Mouse (Mus musculus) kidney, embryonic 14.5 days (tissue): Measurements from ENCODE around the gene Stx4a. TPM values are rescaled to one million over a fixed set of nuclear protein-coding genes. Genes with fewer than 3 reads are reported as not detected.

Source experiments
- ATAC-seq: fragments of 200-750 bp; cut with Nextera tagmentation; 2 replicates; pipeline ENCODE4 v1.8.0; 2017; ENCODE audit warnings: moderate number of reproducible peaks, mild to moderate bottlenecking, moderate TSS enrichment, moderate library complexity; ENCODE audit not compliant: low FRiP score, low TSS enrichment
- H3K27ac ChIP-seq: fragments of 300-500 bp; sonication (generic); 2 replicates; pipeline ENCODE4 v1.5.1; 2014; ENCODE audit warnings: low read depth, mild to moderate bottlenecking, low read length, moderate library complexity, mixed read lengths
- H3K27me3 ChIP-seq: fragments of 300-500 bp; sonication (generic); 2 replicates; pipeline ENCODE4 v1.6.1; 2014; ENCODE audit warnings: mild to moderate bottlenecking, low read length; ENCODE audit not compliant: control insufficient read depth, insufficient read depth
- H3K36me3 ChIP-seq: fragments of 300-500 bp; sonication (generic); 2 replicates; pipeline ENCODE4 v1.6.1; 2014; ENCODE audit warnings: low read length, mixed read lengths; ENCODE audit not compliant: control insufficient read depth, insufficient read depth
- H3K4me1 ChIP-seq: fragments of 300-500 bp; sonication (generic); 2 replicates; pipeline ENCODE4 v1.6.1; 2014; ENCODE audit warnings: low read length, mixed read lengths; ENCODE audit not compliant: control insufficient read depth, insufficient read depth
- H3K4me2 ChIP-seq: fragments of 300-500 bp; sonication (generic); replicated peaks from 2 replicates; pipeline ENCODE4 v1.6.1; 2014; ENCODE audit warnings: low read depth, mild to moderate bottlenecking, low read length
- H3K4me3 ChIP-seq: fragments of 300-500 bp; sonication (generic); 2 replicates; pipeline ENCODE4 v1.5.1; 2014; ENCODE audit warnings: mild to moderate bottlenecking, low read length
- H3K9ac ChIP-seq: fragments of 300-500 bp; sonication (generic); 2 replicates; pipeline ENCODE4 v1.6.1; 2014; ENCODE audit warnings: low read depth, mild to moderate bottlenecking, low read length, moderate library complexity
- H3K9me3 ChIP-seq: fragments of 300-500 bp; sonication (generic); 2 replicates; pipeline ENCODE4 v1.6.1; 2016; ENCODE audit warnings: low read length; ENCODE audit not compliant: control insufficient read depth
- WGBS: fragments of 180-500 bp; shearing (Covaris S2); extraction: QIAGEN DNeasy Blood & Tissue Kit; methylation state at CpG from one replicate; pipeline ENCODE4 v1.1.7; 2014; 5-methylcytosine and 5-hydroxymethylcytosine counted together
- polyA plus RNA-seq: library from polyadenylated mRNA; unstranded; fragments of >200 nt; fragmentation: Nextera tagmentation; extraction: Ambion mirVana; gene quantifications from 2 replicates; pipeline ENCODE4 v1.2.1, GENCODE M21; 2014

Stx4a gene
- polyA plus RNA-seq, 1 experiment from 2014 or later, result 22.1 TPM

- no peak for ATAC-seq
- Histone ChIP-seq H3K4me1 (peaks cover 7% of the 10 kb centered on the region; the same call in 1 of the 2 replicates), H3K36me3 (peaks cover 11% of the 10 kb centered on the region; the same call in 1 of the 2 replicates), H3K27me3 (no peaks in the 10 kb centered on the region), H3K9ac (no peak overlapping the region), H3K9me3 (no peaks in the 10 kb centered on the region), H3K27ac (no peak overlapping the region), H3K4me3 (no peak overlapping the region), H3K4me2 (no peak overlapping the region)
- 90% methylated on average over 7 of the region's 7 CpGs for WGBS
Measured at GRCm38 (mm10) chr7:127897542-127897941, 73.4 kb downstream of the Stx4a start.

GRCm38 (mm10) chr7:127898179-127898956 is 74.3 kb downstream of the Stx4a start:
- 44% methylated on average over 10 of the region's 10 CpGs for WGBS
- Histone ChIP-seq H3K27me3 (no peaks in the 10 kb centered on the region), H3K4me1 (peaks cover 7% of the 10 kb centered on the region; the same call in 1 of the 2 replicates), H3K27ac (no peak overlapping the region), H3K4me3 (no peak overlapping the region), H3K4me2 (no peak overlapping the region), H3K9me3 (no peaks in the 10 kb centered on the region), H3K36me3 (0 out of 2 replicates have a peak, but pooled peaks cover 5% of the 10 kb centered on the region), H3K9ac (no peak overlapping the region)
- no peak for ATAC-seq

Other genes starting within 250 kb of the Stx4a start
- gene Ccdc189, start 235.7 kb upstream of the Stx4a start, polyA plus RNA-seq, result 12.7 and 14.5 TPM in 2 replicates
- gene Rnf40, start 235.5 kb upstream of the Stx4a start, polyA plus RNA-seq, result 25.5 and 41.5 TPM in 2 replicates
- 14.0 and 23.5 TPM in 2 replicates for gene Zfp629, start 208.5 kb upstream of the Stx4a start, polyA plus RNA-seq
- gene Bcl7c, start 115.4 kb upstream of the Stx4a start, polyA plus RNA-seq, result 65.9 and 79.1 TPM in 2 replicates
- gene Ctf1, start 111.6 kb upstream of the Stx4a start, polyA plus RNA-seq, result 17.5 and 23.7 TPM in 2 replicates
- 0.43 and 0.55 TPM in 2 replicates for gene Ctf2, start 92.1 kb upstream of the Stx4a start, polyA plus RNA-seq
- gene Fbxl19, start 79.8 kb upstream of the Stx4a start, polyA plus RNA-seq, result 6.2 and 10.0 TPM in 2 replicates
- gene Orai3, start 54.5 kb upstream of the Stx4a start, polyA plus RNA-seq, result 12.9 and 19.7 TPM in 2 replicates
- 32.6 and 34.7 TPM in 2 replicates for gene Setd1a, start 47.6 kb upstream of the Stx4a start, polyA plus RNA-seq
- gene Gm49388, start 38.7 kb upstream of the Stx4a start, polyA plus RNA-seq, result not detected in 2 replicates
- gene Hsd3b7, start 23.7 kb upstream of the Stx4a start, polyA plus RNA-seq, result 18.0 and 18.7 TPM in 2 replicates
- 2.6 and 4.4 TPM in 2 replicates for gene Stx1b, start 255 bp downstream of the Stx4a start, polyA plus RNA-seq
- 13.7 and 20.2 TPM in 2 replicates for gene Zfp646, start 51.9 kb downstream of the Stx4a start, polyA plus RNA-seq
- 18.6 and 21.9 TPM in 2 replicates for gene Zfp668, start 52.5 kb downstream of the Stx4a start, polyA plus RNA-seq
- 0.73 and 0.77 TPM in 2 replicates for gene Prss53, start 66.7 kb downstream of the Stx4a start, polyA plus RNA-seq
- gene Gm21974, start 71.2 kb downstream of the Stx4a start, polyA plus RNA-seq, result not detected in 2 replicates
- 125 and 156 TPM in 2 replicates for gene Vkorc1, start 71.3 kb downstream of the Stx4a start, polyA plus RNA-seq
- 152 and 155 TPM in 2 replicates for gene Bckdk, start 79.8 kb downstream of the Stx4a start, polyA plus RNA-seq
- 37.2 and 48.9 TPM in 2 replicates for gene Kat8, start 88.2 kb downstream of the Stx4a start, polyA plus RNA-seq
- gene Prss8, start 105.8 kb downstream of the Stx4a start, polyA plus RNA-seq, result 44.7 and 47.1 TPM in 2 replicates
- 12.1 and 12.4 TPM in 2 replicates for gene Prss36, start 122.4 kb downstream of the Stx4a start, polyA plus RNA-seq
- gene Fus, start 143.2 kb downstream of the Stx4a start, polyA plus RNA-seq, result 62.7 and 77.7 TPM in 2 replicates
- 39.5 and 47.3 TPM in 2 replicates for gene Pycard, start 169.6 kb downstream of the Stx4a start, polyA plus RNA-seq
- gene Trim72, start 179.7 kb downstream of the Stx4a start, polyA plus RNA-seq, result 0.14 TPM in 1 of 2 replicates, not detected in the other
- gene Itgam, start 238.3 kb downstream of the Stx4a start, polyA plus RNA-seq, result 0.14 and 0.54 TPM in 2 replicates
- not detected in 2 replicates for gene Gm49368, start 238.4 kb downstream of the Stx4a start, polyA plus RNA-seq